Mouse (Mus musculus) bone marrow, adult 2 months (tissue): ENCODE results near the gene Tns3.

Source experiments
- CTCF ChIP-seq: fragments of 200-500 bp; IDR thresholded peaks from 2 replicates; pipeline ENCODE4 v1.5.1; 2011; ENCODE audit warnings: low read length, control low read depth; ENCODE audit not compliant: control insufficient read depth, insufficient read depth
- POLR2A ChIP-seq: fragments of 200-500 bp; IDR thresholded peaks from 2 replicates; pipeline ENCODE4 v1.6.1; 2011; ENCODE audit warnings: low read depth, mild to moderate bottlenecking, control low read depth, low read length, borderline replicate concordance; ENCODE audit not compliant: control insufficient read depth

DNA sequence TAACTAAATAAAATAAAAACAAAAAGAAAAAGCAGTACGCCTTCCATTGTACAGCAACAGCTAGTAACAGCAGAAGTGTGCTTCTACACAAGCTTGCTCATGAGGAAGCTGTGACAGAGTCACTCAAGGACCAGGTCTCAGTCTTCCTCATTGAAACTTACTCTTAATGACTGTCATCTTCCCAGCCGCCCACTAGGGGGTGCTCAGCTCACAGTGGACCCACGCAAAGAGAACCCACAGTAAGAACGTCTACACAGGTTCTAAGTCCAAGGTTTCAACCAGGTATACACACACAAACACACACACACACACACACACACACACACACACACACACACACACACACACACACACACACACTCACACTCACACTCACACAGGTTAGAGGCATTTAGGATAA, 129.4 kb downstream of the Tns3 start:
- peak; percentile 88 for TF ChIP-seq CTCF
- TF ChIP-seq POLR2A: no peak
